Mouse (Mus musculus) stomach, postnatal 0 days (tissue): ENCODE results near the gene Enkur. TPM values are rescaled to one million over a fixed set of nuclear protein-coding genes. Genes with fewer than 3 reads are reported as not detected.

Experiments used
- ATAC-seq: fragments of 200-750 bp; cut with Nextera tagmentation; 2 replicates; pipeline ENCODE4 v1.8.0; 2017; ENCODE audit not compliant: low FRiP score, low TSS enrichment
- DNase-seq: peaks from one replicate; pipeline ENCODE4 v3.0.0-alpha.2; 2016; ENCODE audit warnings: low spot score
- H3K27ac ChIP-seq: fragments of 300-500 bp; sonication (generic); replicated peaks from 2 replicates; pipeline ENCODE4 v1.5.1; 2014; ENCODE audit warnings: mild to moderate bottlenecking, control low read depth
- H3K27me3 ChIP-seq: fragments of 300-500 bp; sonication (generic); 2 replicates; pipeline ENCODE4 v1.6.1; 2014; ENCODE audit warnings: low read length; ENCODE audit not compliant: control insufficient read depth, insufficient read depth
- H3K36me3 ChIP-seq: fragments of 300-500 bp; sonication (generic); 2 replicates; pipeline ENCODE4 v1.6.1; 2014; ENCODE audit warnings: low read length, mixed read lengths; ENCODE audit not compliant: control insufficient read depth, insufficient read depth
- H3K4me1 ChIP-seq: fragments of 300-500 bp; sonication (generic); replicated peaks from 2 replicates; pipeline ENCODE4 v1.6.1; 2014; ENCODE audit warnings: antibody characterized with exemption; ENCODE audit not compliant: control insufficient read depth, insufficient read depth
- H3K4me2 ChIP-seq: fragments of 300-500 bp; sonication (generic); replicated peaks from 2 replicates; pipeline ENCODE4 v1.6.1; 2014; ENCODE audit warnings: low read depth, mild to moderate bottlenecking, control low read depth, moderate library complexity
- H3K4me3 ChIP-seq: fragments of 300-500 bp; sonication (generic); 2 replicates; pipeline ENCODE4 v1.5.1; 2014; ENCODE audit warnings: low read depth, low read length, control low read depth
- H3K9ac ChIP-seq: fragments of 300-500 bp; sonication (generic); 2 replicates; pipeline ENCODE4 v1.6.1; 2014; ENCODE audit warnings: mild to moderate bottlenecking, low read length, control low read depth, mixed read lengths
- H3K9me3 ChIP-seq: fragments of 300-500 bp; sonication (generic); 2 replicates; pipeline ENCODE4 v1.6.1; 2016; ENCODE audit warnings: low read length; ENCODE audit not compliant: control insufficient read depth
- CTCF ChIP-seq: IDR thresholded peaks from 2 replicates; pipeline ENCODE4 v1.5.1; 2016; ENCODE audit warnings: antibody characterized with exemption, low read depth, mild to moderate bottlenecking, moderate library complexity
- EP300 ChIP-seq: optimal IDR thresholded peaks from 2 replicates; pipeline ENCODE3; 2016; ENCODE audit warnings: antibody characterized with exemption
- WGBS: fragments of 180-500 bp; shearing (Covaris S2); extraction: QIAGEN DNeasy Blood & Tissue Kit; methylation state at CpG from one replicate; pipeline ENCODE4 v1.1.7; 2014; 5-methylcytosine and 5-hydroxymethylcytosine counted together
- polyA plus RNA-seq: library from polyadenylated mRNA; unstranded; fragments of >200 nt; fragmentation: Nextera tagmentation; extraction: Ambion mirVana; gene quantifications from 2 replicates; pipeline ENCODE4 v1.2.1, GENCODE M21; 2015

Enkur gene
- polyA plus RNA-seq, 1 experiment from 2014 or later: 2.5 TPM

DNA sequence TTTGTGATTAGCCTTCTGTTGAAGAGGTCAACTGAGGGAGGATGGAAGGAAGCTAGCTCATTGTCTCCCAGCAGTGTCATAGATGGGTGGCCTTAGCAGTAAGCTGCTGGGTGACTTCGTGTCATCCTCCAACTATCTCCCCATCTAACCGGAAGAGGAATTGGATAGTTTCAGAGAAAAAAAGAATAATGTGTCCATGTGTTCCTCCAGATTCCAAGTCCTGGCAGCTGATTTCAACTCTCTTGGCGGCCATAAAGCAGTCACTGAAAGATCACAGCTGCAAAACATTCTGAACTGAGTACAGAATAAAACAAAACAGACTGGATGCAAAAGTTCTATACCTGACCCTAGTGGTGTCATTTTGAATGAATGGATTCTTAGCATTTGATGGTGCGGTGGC, 58.0 kb downstream of the Enkur start:
- no peak for TF ChIP-seq CTCF
- TF ChIP-seq EP300: no peak
- Histone ChIP-seq H3K4me1 (0 out of 2 replicates have a peak, but pooled peaks cover 2% of the 10 kb centered on the region), H3K27ac (no peak overlapping the region), H3K27me3 (no peaks in the 10 kb centered on the region), H3K9ac (no peak overlapping the region), H3K4me3 (no peak overlapping the region), H3K36me3 (no peaks in the 10 kb centered on the region), H3K9me3 (no peaks in the 10 kb centered on the region), H3K4me2 (no peak overlapping the region)
- 73% methylated on average over 4 of the region's 4 CpGs for WGBS
- no peak for DNase-seq
- ATAC-seq: no peak

DNA sequence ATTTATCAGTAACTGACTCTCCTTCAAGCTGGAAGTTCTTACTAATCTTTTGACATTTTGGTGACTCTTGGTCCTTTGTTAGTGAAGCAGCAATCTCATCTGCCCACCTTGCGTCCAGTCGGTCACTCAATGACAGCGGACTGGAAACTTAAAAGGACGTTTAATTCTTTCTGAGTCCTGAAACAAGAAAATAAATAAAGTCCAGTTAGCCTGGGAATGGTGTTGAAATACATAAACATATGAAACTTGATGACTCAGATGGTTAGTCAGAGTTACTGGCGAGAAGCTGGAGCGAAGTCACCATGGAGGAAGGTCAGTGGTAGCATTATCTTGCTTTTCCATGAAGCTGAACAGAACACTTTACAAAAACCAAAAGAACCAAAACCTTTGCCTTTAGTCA, 58.7 kb downstream of the Enkur start:
- Histone ChIP-seq H3K4me1 (0 out of 2 replicates have a peak, but pooled peaks cover 2% of the 10 kb centered on the region), H3K9ac (no peak overlapping the region), H3K9me3 (no peaks in the 10 kb centered on the region), H3K27ac (no peak overlapping the region), H3K4me3 (no peak overlapping the region), H3K36me3 (no peaks in the 10 kb centered on the region), H3K4me2 (no peak overlapping the region), H3K27me3 (no peaks in the 10 kb centered on the region)
- WGBS: 54% methylated on average over 6 of the region's 6 CpGs
- TF ChIP-seq CTCF (no peak), EP300 (no peak)
- ATAC-seq (no peak), DNase-seq (no peak)

DNA sequence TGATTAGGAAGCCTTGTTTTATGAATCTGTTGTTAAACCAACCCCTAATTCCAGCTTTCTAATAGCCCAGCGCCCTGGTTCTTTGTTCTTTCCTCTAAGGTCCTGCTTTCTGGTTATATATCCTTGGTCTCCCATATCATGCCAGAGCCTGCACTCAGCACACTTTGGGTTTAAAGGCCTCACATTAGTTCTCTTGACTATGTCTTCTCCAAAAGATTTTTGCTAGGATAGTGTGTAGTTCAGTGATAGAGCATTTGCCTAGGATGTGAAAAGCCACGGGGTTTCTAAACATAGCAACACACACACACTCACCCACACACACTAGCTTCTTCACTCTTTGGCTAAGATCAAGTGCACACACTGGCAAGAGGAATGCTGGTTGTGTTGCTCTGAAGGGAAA, 62.5 kb downstream of the Enkur start:
- H3K4me1 ChIP-seq: 0 out of 2 replicates have a peak, but pooled peaks cover 2% of the 10 kb centered on the region
- DNase-seq (no peak), ATAC-seq (no peak)
- peak overlapping the region; percentile 67; the same call in 1 of the 2 replicates for H3K9ac ChIP-seq
- H3K27me3 ChIP-seq: no peaks in the 10 kb centered on the region
- 24% methylated on average over 2 of the region's 2 CpGs for WGBS
- H3K36me3 ChIP-seq: no peaks in the 10 kb centered on the region
- peak overlapping the region; percentile 99 for H3K4me2 ChIP-seq
- no peak overlapping the region for H3K27ac ChIP-seq
- TF ChIP-seq CTCF: no peak
- TF ChIP-seq EP300: no peak
- H3K9me3 ChIP-seq: no peaks in the 10 kb centered on the region
- peak overlapping the region; percentile 57; the same call in 1 of the 2 replicates for H3K4me3 ChIP-seq

DNA sequence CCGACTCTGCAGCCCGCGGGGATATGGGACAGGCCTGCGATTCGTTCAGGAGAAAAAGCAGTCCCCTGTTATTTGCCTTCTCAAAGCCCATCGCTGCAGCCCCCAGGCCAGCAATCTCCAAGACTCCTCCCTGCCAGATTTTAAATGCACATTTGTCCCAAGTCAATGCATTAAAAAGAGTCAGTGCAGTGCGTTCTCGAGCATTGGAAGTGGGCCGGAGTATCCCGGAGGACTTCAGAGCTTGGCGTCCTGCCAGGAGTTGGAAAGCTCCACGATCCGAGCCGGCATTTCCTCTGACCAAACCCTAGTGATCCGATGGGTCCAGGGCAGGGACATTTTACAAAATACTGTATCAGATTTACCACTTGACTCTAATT, 63.0 kb downstream of the Enkur start:
- under 1% methylated on average over 15 of the region's 15 CpGs for WGBS
- Histone ChIP-seq H3K9ac (peak overlapping the region; percentile 67), H3K4me3 (peak overlapping the region; percentile 57), H3K4me1 (0 out of 2 replicates have a peak, but pooled peaks cover 2% of the 10 kb centered on the region), H3K9me3 (no peaks in the 10 kb centered on the region), H3K27me3 (no peaks in the 10 kb centered on the region), H3K27ac (peak overlapping the region; percentile 40; the same call in 1 of the 2 replicates), H3K36me3 (no peaks in the 10 kb centered on the region), H3K4me2 (peak overlapping the region; percentile 99)
- TF ChIP-seq EP300: no peak
- DNase-seq: peak; percentile 59
- ATAC-seq: peak; percentile 65

DNA sequence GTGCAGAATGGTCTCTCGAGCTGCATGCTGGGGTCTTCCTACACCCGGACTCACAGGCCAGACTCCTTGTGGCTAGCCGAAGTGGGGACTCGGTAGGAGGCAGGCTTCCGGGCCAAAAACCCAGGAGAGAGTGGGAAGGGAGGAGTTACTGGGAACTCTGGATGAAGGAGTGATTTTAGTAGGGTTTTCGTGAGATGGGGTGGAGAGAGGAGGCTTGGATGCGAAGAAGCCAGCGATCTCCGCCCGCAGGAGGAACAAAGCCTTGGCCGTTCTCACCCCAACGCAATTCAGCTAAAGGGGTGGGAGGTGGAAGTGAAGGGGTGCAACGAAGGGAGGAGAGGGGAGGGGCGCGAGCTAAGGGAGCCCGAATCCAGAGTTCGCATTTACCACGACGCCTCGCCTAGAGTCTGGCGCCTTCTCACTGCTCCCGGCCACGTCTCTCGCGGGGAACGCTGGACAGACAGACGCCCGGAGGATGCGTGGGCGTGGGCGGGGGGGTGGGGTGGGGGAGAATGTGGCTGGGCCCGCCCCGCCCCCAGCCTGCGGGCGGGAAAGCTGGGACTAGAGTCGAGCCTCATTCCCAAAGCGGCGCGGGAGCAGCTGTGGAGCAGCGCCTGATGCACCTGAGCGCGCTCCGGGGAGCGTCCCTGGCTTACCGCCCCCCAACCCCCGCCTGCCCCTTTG, 63.5 kb downstream of the Enkur start:
- H3K27me3 ChIP-seq: no peaks in the 10 kb centered on the region
- H3K4me2 ChIP-seq: peak overlapping the region; percentile 99
- peak overlapping the region; percentile 57 for H3K4me3 ChIP-seq
- TF ChIP-seq EP300: no peak
- TF ChIP-seq CTCF: peak; percentile 10; the same call in 1 of the 2 replicates
- DNase-seq: peak; percentile 53
- H3K27ac ChIP-seq: peak overlapping the region; percentile 40; the same call in 1 of the 2 replicates
- peak overlapping the region; percentile 67 for H3K9ac ChIP-seq
- under 1% methylated on average over 44 of the region's 46 CpGs for WGBS
- ATAC-seq: peak; percentile 77
- H3K36me3 ChIP-seq: no peaks in the 10 kb centered on the region
- no peaks in the 10 kb centered on the region for H3K9me3 ChIP-seq
- H3K4me1 ChIP-seq: 0 out of 2 replicates have a peak, but pooled peaks cover 2% of the 10 kb centered on the region

DNA sequence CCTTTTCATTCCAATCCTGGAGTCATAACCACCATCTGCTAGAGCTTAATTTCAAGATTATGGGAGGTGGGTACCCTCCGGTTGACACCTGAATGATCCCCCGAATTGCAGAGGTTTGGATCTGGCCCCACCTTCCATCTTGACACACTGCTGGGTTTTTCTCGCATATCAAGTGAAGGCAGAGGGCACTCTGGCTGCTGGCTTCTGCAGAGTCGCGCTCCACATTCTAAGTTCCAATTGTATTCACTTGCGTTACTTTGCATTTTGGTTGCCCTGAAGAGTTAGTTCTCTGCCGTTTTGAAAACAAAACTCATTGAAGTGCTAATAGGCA, 64.0 kb downstream of the Enkur start:
- Histone ChIP-seq H3K27ac (peak overlapping the region; percentile 40; the same call in 1 of the 2 replicates), H3K27me3 (no peaks in the 10 kb centered on the region), H3K4me1 (0 out of 2 replicates have a peak, but pooled peaks cover 2% of the 10 kb centered on the region), H3K4me3 (peak overlapping the region; percentile 57), H3K4me2 (peak overlapping the region; percentile 99), H3K9ac (peak overlapping the region; percentile 67; the same call in 1 of the 2 replicates), H3K9me3 (no peaks in the 10 kb centered on the region), H3K36me3 (no peaks in the 10 kb centered on the region)
- DNase-seq: peak; percentile 16
- TF ChIP-seq CTCF (no peak), EP300 (no peak)
- 23% methylated on average over 7 of the region's 7 CpGs for WGBS
- ATAC-seq: no peak

Other genes starting within 250 kb of the Enkur start
- gene Arhgap21, start 236.5 kb downstream of the Enkur start, polyA plus RNA-seq: 5.2 and 5.5 TPM in 2 replicates
- 6.6 and 7.3 TPM in 2 replicates for gene Thnsl1, start 359 bp upstream of the Enkur start, polyA plus RNA-seq
- gene Gpr158, start 162.2 kb upstream of the Enkur start, polyA plus RNA-seq: 0.01 and 0.02 TPM in 2 replicates